Mouse (Mus musculus) heart, postnatal 0 days (tissue): ENCODE measurements around the gene Fam78b.

Source experiments
- CTCF ChIP-seq: IDR thresholded peaks from 2 replicates; pipeline ENCODE4 v1.5.1; 2016; ENCODE audit warnings: antibody characterized with exemption, control low read depth, low read depth
- EP300 ChIP-seq: IDR thresholded peaks from 2 replicates; pipeline ENCODE4 v1.6.1; 2016; ENCODE audit warnings: antibody characterized with exemption, low read depth

GRCm38 (mm10) chr1:167065541-167065940, 64.3 kb downstream of the Fam78b start:
- TF ChIP-seq CTCF (no peak), EP300 (no peak)
